Mouse (Mus musculus): Measurements from ENCODE around the gene Dzip3.

DNA sequence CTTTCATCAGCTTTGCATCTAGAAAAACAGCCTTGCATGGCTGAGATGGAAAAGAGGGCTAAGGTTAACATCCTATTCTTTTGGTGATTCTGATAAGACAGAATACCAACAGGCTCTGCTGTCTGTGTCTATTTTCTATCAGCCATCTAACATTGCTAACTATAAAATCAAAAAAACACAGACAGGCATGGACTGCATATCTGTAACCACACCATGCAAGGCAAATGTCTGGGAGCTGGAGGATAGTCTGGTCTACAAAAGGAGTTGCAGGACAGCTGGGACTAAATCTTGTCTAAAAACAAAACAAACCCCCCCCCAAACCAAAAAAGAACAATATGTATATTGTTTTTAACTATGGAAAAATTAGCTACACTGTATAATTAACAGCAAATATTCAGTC is 14.0 kb downstream of the Dzip3 start:
- TF ChIP-seq CTCF (IDR thresholded peaks at IDR 0.05; ENCODE audit: low read depth, low read length), result no peak
- TF ChIP-seq POLR2A (IDR thresholded peaks at IDR 0.05; ENCODE audit: extremely low read depth, insufficient read depth, low read length), result no peak
